In the genomic region with DNA sequence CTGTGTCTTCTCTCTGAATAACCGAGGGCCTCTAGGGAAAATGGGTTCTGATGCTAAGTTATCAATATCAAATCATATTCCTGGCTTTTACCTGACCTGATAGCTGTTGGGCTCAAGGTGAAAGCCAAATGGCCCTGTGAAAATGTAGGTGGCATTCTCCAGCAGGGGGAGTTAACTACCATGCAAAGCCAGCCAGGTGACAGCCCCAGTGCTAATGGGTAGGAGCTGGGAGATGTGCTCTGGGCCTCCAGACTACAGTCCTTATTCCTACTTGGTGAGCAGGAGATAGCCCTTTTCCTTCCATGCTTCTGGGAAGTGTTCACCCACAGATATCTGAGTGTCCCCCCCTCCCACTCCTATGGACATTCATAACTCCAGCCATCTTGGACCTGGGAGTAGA, we compare ENCODE assay signal across 12 mouse cellular contexts.
DNase-seq lines count a peak whose midpoint lies in the region; ATAC-seq and TF ChIP-seq lines count a peak whose summit lies in the region.
"Had no signal": no experiment of that assay in that cellular context is flagged by ENCODE, and none has a peak within 500 bp of the region (broad histone marks: within the 10 kb centered on the region; RNA-seq: fewer than 3 reads in every experiment).

No protein-coding gene starts in this region.

- TF ChIP-seq POLR2A in kidney, adult 2 months (IDR thresholded peaks at IDR 0.05; ENCODE audit: low read depth, low read length): no peak

- H3K27ac ChIP-seq in kidney, adult 2 months (ENCODE audit: insufficient read depth, low read depth, low read length): no peak overlapping the region
- no peak overlapping the region for H3K27ac ChIP-seq in kidney, embryonic 14.5 days (ENCODE audit: low read depth, low read length)
- H3K27ac ChIP-seq in midbrain, postnatal 0 days (ENCODE audit: low read depth, low read length): no peak overlapping the region
- H3K27ac ChIP-seq in midbrain, embryonic 13.5 days: no peak overlapping the region
- H3K27ac ChIP-seq: heart, embryonic 13.5 days; lung, embryonic 15.5 days had no signal

- WGBS in kidney, adult 2 months: 87% methylated on average over 1 of the region's 1 CpGs
- WGBS in kidney, embryonic 14.5 days: 69% methylated on average over 1 of the region's 1 CpGs
- WGBS in midbrain, postnatal 0 days: 88% methylated on average over 1 of the region's 1 CpGs
- WGBS in midbrain, embryonic 13.5 days: 68% methylated on average over 1 of the region's 1 CpGs

- H3K4me1 ChIP-seq in kidney, adult 2 months (ENCODE audit: control insufficient read depth, insufficient read depth, low read length): peaks cover 6% of the 10 kb centered on the region; the same call in 1 of the 2 replicates
- H3K4me1 ChIP-seq in kidney, embryonic 14.5 days (ENCODE audit: control insufficient read depth, insufficient read depth, low read length): no peaks in the 10 kb centered on the region
- H3K4me1 ChIP-seq in midbrain, postnatal 0 days (ENCODE audit: insufficient read depth, low read length): no peaks in the 10 kb centered on the region
- H3K4me1 ChIP-seq in midbrain, embryonic 13.5 days (replicated peaks): peaks cover 5% of the 10 kb centered on the region; the same call in 1 of the 2 replicates
- H3K4me1 ChIP-seq: heart, embryonic 13.5 days; lung, embryonic 15.5 days had no signal

- no peak for ATAC-seq in kidney, embryonic 14.5 days (ENCODE audit: low FRiP score, low TSS enrichment)
- no peak for ATAC-seq in midbrain, postnatal 0 days (ENCODE audit: low FRiP score)
- ATAC-seq in midbrain, embryonic 13.5 days: no peak
- ATAC-seq: inflammation-experienced regulatory T-cells, adult 6 months had no signal

- H3K4me3 ChIP-seq in kidney, adult 2 months (ENCODE audit: insufficient read depth, low read depth, low read length): no peak overlapping the region
- H3K4me3 ChIP-seq in kidney, embryonic 14.5 days (ENCODE audit: low read length): no peak overlapping the region
- H3K4me3 ChIP-seq in midbrain, postnatal 0 days (ENCODE audit: low read depth, low read length): no peak overlapping the region
- H3K4me3 ChIP-seq in midbrain, embryonic 13.5 days (replicated peaks): no peak overlapping the region
- H3K4me3 ChIP-seq: heart, embryonic 13.5 days; lung, embryonic 15.5 days had no signal

- peak; percentile 32; the same call in 1 of the 2 replicates for TF ChIP-seq CTCF in kidney, adult 2 months (conservative IDR thresholded peaks at IDR 0.05; ENCODE audit: insufficient read depth, insufficient read length, low read depth, low read length)
- TF ChIP-seq CTCF in midbrain, postnatal 0 days (IDR thresholded peaks at IDR 0.05): peak; percentile 53

- no peaks in the 10 kb centered on the region for H3K27me3 ChIP-seq in kidney, adult 2 months (replicated peaks; ENCODE audit: control insufficient read depth, insufficient read depth, low read length)
- no peaks in the 10 kb centered on the region for H3K27me3 ChIP-seq in kidney, embryonic 14.5 days (ENCODE audit: control insufficient read depth, insufficient read depth, low read length)
- no peaks in the 10 kb centered on the region for H3K27me3 ChIP-seq in midbrain, postnatal 0 days (ENCODE audit: insufficient read depth, low read length)
- 0 out of 2 replicates have a peak, but pooled peaks cover 4% of the 10 kb centered on the region for H3K27me3 ChIP-seq in midbrain, embryonic 13.5 days
- H3K27me3 ChIP-seq: heart, embryonic 13.5 days; lung, embryonic 15.5 days had no signal

- H3K36me3 ChIP-seq in kidney, adult 2 months (ENCODE audit: control insufficient read depth, insufficient read depth, low read length): no peaks in the 10 kb centered on the region
- no peaks in the 10 kb centered on the region for H3K36me3 ChIP-seq in kidney, embryonic 14.5 days (ENCODE audit: control insufficient read depth, insufficient read depth, low read length)
- 0 out of 2 replicates have a peak, but pooled peaks cover 4% of the 10 kb centered on the region for H3K36me3 ChIP-seq in midbrain, postnatal 0 days (ENCODE audit: insufficient read depth, low read length)
- peaks cover 3% of the 10 kb centered on the region; the same call in 1 of the 2 replicates for H3K36me3 ChIP-seq in midbrain, embryonic 13.5 days
- H3K36me3 ChIP-seq: lung, embryonic 15.5 days had no signal

- DNase-seq in kidney, adult 2 months: peak; percentile 19
- peak; percentile 8 for DNase-seq in midbrain, postnatal 0 days (ENCODE audit: low spot score)
- peak; percentile 6 for DNase-seq in ZHBTc4 (ENCODE audit: low read depth, low spot score)
- peak; percentile 10 for DNase-seq in thymus, postnatal 14 days
- no peak for DNase-seq in embryo, embryonic 9.5 days (ENCODE audit: extremely low spot score)
- DNase-seq: embryo, embryonic 11 days; right cerebral cortex, postnatal 25 days had no signal

- no peak overlapping the region for H3K9ac ChIP-seq in kidney, embryonic 14.5 days (ENCODE audit: low read depth, low read length)
- no peak overlapping the region for H3K9ac ChIP-seq in midbrain, postnatal 0 days (replicated peaks; ENCODE audit: low read length, poor library complexity, severe bottlenecking)
- H3K9ac ChIP-seq in midbrain, embryonic 13.5 days (replicated peaks): no peak overlapping the region
- H3K9ac ChIP-seq: heart, embryonic 13.5 days; lung, embryonic 15.5 days had no signal

- no peak overlapping the region for H3K4me2 ChIP-seq in kidney, embryonic 14.5 days (replicated peaks; ENCODE audit: low read depth, low read length)
- H3K4me2 ChIP-seq in midbrain, postnatal 0 days (ENCODE audit: low read depth, low read length, poor library complexity, severe bottlenecking): no peak overlapping the region
- no peak overlapping the region for H3K4me2 ChIP-seq in midbrain, embryonic 13.5 days (replicated peaks)
- H3K4me2 ChIP-seq: heart, embryonic 13.5 days; lung, embryonic 15.5 days had no signal

- no peaks in the 10 kb centered on the region for H3K9me3 ChIP-seq in kidney, embryonic 14.5 days (ENCODE audit: control insufficient read depth, low read length)
- H3K9me3 ChIP-seq in midbrain, postnatal 0 days (ENCODE audit: low read length): no peaks in the 10 kb centered on the region
- no peaks in the 10 kb centered on the region for H3K9me3 ChIP-seq in midbrain, embryonic 13.5 days
- H3K9me3 ChIP-seq: heart, embryonic 13.5 days; lung, embryonic 15.5 days had no signal
